Mouse (Mus musculus): Measurements from ENCODE around the gene Tcf7l2.

Tcf7l2 gene

DNA sequence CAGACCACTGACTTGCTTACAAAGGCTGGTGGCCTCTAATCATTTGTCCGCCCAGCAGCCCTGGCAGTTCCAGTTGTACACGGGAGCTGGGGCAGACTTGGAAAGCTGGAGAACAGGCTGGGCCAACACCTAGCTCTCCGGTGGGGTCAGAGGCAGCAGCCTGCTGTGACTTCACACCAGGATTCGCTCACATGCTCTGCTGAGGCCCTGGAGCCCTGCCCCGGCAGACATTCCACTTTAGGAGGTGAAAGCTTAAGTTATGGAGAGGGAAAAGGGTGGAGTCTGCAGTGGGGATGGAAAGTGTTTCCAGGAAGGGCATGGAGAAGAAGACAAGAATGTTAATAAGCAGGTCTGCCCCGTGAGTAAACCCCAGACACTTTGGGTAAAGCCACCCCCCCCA, 19.2 kb upstream of the Tcf7l2 start:
- no peak for DNase-seq (ENCODE audit: inconsistent age in 2 of 2, low spot score in 1 of 2)

DNA sequence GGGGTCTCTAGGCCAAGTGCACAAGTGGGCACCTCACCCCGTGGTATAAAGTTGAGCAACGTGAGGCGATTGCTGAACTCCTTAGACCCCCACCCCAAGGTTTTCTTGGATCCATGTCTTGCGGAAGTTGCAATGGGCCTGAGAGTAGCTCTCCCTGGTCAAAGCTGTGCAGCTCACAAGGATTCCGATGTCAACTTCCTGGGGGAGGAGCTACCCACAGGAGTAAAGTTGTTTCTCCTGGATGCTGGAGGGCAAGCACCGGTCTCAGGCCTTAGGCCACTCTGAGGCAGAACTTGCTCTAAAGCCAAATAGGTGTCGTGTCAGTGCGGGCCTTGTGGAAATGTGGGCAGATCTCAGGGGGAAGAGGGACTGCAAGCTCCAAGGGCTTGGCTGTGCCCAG, 12.2 kb upstream of the Tcf7l2 start:
- no peak for DNase-seq (ENCODE audit: inconsistent age in 2 of 2, low spot score in 1 of 2)

DNA sequence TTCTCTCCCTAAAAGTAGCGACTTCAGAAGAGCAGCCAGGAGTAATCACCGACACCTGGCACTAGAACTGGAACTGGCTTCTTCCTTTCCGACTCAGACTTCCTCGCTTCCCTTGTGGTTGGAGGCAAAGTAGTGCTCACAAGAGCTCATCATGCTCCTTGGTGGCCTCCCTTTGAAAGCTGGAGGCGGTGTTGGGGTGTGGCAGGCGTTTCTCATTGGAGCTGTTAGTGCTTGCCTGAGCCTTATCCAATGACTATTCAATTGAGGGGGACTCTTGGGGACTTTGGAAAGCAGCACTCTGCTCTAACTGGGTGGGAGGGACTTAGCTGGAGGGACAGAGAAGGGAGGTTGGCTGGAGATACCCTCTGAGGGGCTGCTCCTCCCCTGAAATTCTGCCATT, 9.1 kb upstream of the Tcf7l2 start:
- no peak for DNase-seq (ENCODE audit: inconsistent age in 2 of 2, low spot score in 1 of 2)

DNA sequence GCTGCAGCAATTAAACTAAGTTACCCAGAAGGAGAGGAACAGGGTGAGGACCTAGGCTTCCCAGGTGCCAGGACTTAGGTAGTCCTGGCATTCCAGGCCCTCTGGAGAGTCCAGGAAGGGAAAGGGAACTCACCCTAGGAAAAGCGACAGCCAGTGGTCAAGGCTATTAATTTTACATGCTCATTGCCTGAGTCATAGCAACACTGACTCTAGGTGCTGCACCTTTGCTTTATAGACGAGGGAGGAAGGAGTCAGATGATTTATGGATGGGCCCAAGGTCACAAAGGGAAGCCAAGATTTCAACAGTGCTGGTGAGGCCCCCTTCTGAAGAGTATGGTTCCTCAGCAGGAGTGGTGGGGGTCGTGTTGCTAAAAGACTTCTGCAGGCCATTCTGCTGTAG, 8.6 kb upstream of the Tcf7l2 start:
- peak in 1 of 2 experiments; percentile 58 for DNase-seq (ENCODE audit: inconsistent age in 2 of 2, low spot score in 1 of 2)

DNA sequence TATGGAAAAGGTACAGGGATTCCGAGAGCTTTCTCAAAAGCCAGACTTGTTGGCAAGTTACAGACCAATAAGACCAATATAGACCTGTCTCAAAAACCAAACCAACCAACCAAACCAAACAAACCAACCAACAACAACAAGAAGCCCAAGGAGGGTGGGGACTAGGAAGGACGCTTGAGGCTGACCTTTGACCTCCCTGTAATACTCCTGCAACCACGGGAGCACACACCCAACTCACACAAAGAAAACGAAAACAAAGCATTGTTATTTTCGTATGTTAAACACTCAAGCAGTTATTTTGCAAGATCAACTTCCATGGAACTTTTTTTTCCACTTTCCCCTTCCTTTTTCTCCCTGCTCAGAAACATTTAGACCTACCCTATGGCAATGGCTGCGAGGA, 5.6 kb upstream of the Tcf7l2 start:
- DNase-seq (ENCODE audit: inconsistent age in 2 of 2, low spot score in 1 of 2): no peak

DNA sequence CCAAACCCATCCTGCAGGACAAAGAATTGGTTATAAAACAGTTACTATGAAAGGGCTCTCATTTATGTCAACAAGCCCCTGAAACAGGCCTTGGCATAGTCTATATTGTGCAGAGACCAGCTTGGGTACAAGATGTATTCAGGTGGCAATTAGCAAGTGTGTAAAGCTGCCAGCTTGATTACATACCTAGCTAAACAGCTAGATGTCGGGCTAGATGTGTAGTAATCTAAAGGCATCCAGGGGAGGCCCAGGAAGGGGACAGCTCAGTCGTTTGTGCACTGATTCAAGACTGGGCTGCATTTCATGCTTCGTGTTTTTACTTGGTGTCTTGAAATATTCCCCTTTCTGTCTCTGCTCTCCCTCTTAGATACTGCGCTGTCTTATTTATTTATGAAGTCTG, 1.9 kb upstream of the Tcf7l2 start:
- no peak for DNase-seq (ENCODE audit: inconsistent age in 2 of 2, low spot score in 1 of 2)

DNA sequence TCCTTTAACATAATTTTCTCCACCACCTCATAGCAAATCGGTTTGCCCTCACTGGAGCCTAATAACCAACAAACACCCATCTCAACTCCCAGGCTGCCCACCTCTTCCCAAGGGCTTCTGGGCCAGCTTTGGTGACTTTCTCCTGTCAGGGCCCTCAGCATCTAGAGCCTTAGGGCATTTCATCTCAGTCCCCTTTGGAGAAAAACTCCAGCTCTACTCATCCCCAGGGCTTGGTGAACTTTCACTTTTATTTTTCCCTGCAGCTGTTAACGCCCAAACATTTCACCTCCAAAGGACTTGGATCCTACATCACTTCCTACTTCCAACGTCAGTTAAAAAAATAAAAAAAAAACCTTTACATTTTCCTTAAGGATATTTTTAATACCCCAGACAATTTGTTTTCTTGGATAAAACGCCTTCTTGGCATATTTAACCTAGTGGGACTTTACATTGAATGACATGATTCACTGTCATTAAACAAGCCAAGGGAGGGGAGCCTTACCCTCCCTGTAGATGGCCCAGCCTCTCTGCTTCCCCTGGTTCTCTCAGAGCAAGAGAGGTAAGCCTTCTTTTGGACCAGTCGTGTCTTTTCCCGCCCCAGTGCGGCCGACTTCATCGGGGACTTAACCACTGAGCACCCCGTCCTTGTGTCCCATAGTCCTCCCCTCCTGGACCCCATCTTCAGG, 724 bp upstream of the Tcf7l2 start:
- peak; percentile 24 to 60 for DNase-seq (ENCODE audit: inconsistent age in 2 of 2, low spot score in 1 of 2)

DNA sequence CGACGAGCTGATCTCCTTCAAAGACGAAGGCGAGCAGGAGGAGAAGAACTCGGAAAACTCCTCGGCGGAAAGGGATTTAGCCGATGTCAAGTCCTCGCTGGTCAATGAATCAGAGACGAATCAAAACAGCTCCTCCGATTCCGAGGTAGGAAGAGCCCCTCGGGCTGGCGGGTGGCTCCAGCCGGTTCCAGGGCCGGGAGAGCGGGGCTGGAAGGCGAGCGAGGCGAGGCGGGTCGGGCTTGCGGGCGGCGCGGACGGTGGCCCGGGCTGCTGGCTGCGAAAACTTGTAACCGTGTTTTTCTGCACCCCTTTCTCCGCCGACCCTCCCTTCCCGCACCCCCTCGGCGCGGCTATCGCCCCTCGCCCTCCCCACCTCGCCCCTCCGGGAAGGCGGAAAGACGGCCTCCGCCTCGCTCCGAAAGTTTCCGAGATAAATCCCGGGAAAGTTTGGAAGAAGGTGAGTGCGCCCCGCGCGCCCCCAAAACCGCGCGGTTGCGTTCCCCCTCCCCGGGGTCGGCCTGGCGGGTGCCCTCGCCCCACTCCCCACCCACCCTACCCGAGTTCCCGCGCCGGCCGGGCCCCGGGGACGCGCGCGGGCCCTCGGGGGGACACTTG, 873 bp downstream of the Tcf7l2 start:
- peak; percentile 69 to 90 for DNase-seq (ENCODE audit: inconsistent age in 2 of 2, low spot score in 1 of 2)

DNA sequence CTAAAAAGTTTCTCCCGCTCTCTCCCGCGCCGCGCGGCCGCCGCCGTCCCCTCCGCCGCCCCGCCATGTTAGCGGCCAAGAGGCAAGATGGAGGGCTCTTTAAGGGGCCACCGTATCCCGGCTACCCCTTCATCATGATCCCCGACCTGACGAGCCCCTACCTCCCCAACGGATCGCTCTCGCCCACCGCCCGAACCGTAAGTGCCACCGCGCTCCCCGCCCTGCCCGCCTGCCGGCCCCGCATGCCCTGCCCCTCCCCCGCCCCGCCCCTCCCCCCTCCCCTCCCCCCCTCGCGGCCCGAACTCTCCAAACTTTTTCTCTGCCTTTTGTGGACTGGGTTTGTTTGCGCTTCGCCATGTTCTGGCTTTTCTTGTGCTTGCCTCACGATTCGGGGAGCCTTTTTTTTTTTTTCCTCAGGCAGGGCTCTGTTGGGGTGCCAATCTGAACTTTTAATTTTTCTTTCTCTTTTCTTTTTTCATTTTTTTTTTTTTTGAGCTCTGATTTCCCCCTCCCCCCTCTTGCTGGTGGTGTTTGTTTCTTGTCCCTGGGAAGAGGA, 1.5 kb downstream of the Tcf7l2 start:
- DNase-seq (ENCODE audit: inconsistent age in 2 of 2, low spot score in 1 of 2): peak; percentile 68 to 89

DNA sequence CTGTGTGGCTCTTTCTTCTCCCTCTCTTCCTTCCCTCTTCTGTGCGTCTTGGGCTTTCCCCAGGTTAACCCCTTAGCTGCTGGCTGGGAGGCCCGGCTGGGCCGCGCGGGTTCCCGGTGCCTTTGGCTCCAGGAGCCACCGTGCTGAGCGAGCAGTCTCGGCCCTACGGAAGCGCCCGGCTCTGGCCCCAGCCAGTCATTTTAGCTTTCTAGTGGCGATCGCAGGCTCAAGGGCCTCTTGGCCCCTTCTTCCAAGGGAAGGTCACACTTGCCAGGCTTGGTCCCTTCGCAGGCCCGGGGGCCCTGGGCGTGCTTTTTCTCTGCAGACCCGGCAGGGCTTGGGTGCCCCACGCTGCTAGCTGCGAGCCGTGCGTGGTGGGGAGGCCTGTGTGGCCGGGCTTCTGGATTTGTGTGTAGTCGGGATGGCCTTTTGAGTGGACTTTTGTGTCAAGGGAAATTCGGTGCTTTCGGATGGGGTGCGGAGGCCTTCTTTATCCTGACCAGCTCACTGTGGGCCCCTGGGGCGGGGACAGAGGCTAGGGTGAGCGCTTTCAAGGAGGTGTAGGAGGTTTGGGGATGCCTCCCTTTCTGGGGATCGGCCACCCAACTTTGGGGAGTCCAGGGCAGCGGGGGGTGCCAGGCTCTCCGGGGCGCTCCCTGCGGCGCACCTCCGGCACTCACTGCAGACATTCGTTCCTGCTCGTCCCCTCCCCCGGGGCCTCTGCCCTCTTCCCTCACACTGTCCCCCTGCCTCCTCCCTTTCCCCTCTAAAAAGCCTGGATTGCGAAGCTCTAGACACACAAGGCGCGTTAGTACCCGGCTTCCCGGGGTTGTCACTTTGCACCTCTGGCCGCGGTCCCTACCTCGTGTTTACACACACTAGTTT, 2.2 kb downstream of the Tcf7l2 start:
- DNase-seq (ENCODE audit: inconsistent age in 2 of 2, low spot score in 1 of 2): peak; percentile 77 to 93

DNA sequence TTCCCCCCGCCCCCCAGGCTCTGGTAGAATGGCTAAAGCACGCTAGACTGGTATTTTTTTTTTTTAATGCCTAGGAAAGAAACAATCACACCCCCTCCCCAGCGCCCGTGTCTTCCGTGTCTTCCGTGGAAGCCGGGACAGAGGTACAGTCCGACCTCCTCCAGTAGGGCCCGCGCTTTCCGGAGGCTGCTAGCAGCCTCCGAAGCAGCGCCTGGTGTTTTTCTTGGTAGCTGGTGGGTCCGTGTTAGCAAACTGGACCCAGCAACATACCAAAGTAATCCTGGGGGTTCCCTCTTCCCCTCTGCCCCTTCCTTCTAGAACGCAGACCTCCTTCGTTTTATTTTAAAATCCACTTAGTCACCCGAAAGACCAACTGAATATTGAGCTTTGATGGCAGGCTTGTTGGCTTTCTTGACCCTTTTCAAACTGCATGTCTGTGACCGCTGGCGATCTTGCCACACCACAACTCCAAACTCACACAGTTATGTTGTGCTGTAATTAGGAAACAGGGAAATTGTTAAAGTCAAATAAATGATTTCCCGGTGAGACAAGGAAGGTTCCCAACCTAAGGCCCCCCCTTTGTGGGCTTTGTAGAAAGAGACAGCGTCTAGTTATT, 3.1 kb downstream of the Tcf7l2 start:
- DNase-seq (ENCODE audit: inconsistent age in 2 of 2, low spot score in 1 of 2): peak; percentile 23 to 62

DNA sequence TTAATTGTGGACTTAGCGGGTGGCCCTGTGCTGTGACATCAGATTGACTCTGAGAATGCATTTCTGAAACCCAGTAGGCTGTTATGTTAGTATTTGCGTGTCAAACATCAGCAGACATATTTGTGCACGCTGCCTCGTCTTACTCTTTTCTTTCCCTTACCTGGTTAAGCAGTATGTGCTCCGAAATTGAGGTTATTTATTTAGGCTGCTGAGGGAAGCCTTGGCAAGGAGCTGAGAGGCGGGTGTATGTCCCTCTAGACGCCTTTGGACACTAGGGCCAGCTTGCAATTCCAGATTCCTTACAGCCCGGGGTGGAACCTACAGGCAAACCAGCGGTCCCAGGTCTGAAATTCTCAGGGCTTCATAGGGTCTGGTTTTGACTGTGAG, 3.6 kb downstream of the Tcf7l2 start:
- no peak for DNase-seq (ENCODE audit: inconsistent age in 2 of 2, low spot score in 1 of 2)

DNA sequence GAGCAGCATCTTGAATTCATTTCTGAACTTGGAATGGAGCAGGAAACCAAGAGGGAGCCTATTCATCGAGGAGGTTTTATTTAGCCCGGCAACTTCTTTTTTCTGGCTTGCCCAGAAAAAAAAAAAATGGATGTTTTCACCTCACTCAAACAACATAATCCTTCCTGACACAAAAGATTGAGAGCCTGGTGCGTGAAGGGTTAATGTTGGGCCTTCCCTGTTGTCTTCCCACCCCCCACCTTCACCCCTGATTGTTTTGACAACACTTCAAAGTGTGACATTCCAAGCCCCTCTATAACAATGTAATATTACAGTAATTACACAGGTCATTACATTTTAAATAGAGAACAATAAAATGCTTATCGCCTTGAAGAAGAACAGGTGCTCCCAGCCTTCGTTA, 4.6 kb downstream of the Tcf7l2 start:
- no peak for DNase-seq (ENCODE audit: inconsistent age in 2 of 2, low spot score in 1 of 2)

DNA sequence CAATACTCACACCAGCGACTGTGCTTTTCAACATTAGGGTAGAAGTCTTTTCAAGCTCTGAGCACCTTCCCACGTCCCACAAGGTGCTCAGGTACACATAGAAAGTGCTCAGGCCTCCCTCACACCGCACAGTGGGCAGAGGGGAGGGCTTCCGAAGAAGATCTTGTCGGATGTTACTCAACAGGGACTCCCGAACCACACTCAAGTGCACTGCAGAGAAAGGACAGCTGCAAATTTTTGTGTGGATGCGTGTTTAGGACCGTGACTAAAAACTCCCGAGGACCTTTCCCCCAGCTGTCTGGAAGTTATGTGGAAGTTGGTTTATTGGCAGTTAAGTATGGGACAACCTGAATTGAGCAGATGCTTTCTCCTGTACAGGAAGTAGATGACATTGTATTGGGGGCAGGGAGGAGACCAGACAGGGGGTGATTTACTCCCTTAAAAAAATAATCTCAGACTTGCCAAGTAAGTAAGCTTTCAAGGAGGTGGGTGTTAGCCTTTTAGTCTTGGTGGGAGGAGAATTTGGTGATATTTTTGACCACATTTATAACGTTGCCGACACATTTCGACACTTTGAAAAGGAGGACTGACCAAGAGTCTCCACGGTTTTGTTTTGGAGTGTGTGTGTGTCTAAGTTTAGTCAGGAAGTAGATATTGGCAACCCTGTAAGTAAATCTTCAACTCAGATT, 5.8 kb downstream of the Tcf7l2 start:
- DNase-seq (ENCODE audit: inconsistent age in 2 of 2, low spot score in 1 of 2): no peak

DNA sequence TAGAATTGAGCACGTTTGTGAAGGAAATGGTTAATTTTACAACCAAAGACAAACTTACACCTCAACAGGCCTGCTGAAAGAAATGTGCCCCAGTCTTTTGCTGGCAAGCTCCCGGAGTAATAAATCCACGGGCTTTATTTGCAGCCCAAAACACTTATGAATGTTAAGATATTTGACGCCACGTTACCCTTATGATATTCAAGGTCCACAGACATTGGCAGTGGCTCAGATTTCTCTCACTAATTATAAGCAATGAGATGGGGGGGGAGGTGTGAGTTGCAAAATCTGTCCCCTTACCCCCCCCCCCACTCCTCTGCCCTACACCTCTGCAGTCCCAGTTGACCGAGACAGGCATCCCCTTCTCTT, 6.3 kb downstream of the Tcf7l2 start:
- no peak for DNase-seq (ENCODE audit: inconsistent age in 2 of 2, low spot score in 1 of 2)

DNA sequence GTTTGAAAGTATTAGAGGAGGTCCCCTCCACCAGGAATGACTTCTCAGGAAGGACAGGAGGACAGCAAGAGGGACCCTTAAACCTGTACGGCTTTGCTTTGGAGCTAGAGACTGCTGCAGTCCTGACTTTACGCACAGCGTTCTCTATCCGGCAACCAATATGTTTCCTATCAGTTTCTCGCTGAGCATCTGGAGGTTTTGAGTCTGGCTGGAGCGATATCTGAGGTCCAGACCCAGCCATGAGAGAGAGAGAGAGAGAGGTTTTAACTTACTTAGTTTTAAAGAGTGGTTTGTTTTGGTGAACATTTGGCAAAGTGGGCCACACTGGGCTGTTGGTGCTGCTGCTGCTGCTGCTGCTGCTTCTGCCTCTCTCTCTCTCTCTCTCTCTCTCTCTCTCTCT, 7.2 kb downstream of the Tcf7l2 start:
- no peak for DNase-seq (ENCODE audit: inconsistent age in 2 of 2, low spot score in 1 of 2)

DNA sequence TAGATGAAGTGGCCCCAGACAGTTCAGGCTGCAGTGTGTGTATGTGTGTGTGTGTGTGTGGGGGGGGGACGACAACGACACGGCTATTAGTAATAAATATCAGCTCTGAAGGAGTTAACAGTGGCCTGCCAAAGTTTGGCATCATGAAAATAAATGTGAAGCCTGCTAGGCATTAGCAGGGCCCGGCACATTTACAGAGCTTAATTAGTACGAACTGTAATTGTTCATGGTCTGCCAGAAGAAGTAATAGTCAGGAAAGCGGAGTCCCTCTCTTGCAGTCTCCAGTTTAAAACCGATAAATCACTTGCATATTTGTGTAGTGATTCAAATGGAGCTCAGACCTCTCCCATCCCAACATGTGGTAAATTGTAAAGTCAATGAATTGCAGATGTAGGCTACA, 7.9 kb downstream of the Tcf7l2 start:
- no peak for DNase-seq (ENCODE audit: inconsistent age in 2 of 2, low spot score in 1 of 2)

DNA sequence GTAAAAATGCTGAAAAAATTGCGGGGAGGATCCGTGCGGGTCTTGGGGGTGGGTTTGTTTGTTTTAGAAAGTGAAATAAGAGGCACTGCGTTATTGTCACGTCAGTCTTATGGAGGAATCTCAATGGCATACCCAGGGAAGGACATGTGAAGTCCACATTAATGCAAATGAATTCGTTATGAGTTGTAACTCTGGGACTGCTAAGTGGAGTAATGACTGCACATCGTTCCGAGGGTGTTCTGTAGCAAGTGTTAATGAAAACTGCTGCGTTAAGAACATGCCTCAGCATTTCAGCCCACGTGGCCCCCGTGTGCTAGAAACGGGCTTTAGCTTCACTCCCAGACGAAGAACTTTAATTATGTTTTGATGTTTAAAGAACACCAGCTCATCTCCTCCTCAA, 8.4 kb downstream of the Tcf7l2 start:
- DNase-seq (ENCODE audit: inconsistent age in 2 of 2, low spot score in 1 of 2): no peak

DNA sequence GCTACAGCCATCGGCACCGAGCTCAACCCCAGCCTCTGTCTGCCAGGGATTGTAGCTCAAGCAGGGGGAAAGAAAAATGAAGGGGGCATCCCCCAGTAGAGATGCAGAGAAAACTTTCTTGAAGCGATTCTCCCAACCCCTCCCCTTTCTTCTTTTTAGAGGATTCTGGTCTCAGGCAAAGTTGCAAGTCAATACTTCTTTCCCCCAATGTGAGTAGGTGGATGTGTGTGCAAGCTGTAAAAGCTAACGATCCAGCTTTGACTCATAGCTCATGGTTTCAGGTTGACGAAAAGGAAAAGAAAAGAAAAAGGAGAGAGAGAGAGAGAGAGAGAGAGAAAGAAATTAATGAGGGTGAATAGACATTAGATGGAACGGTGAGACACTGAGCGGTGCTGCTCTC, 8.8 kb downstream of the Tcf7l2 start:
- no peak for DNase-seq (ENCODE audit: inconsistent age in 2 of 2, low spot score in 1 of 2)

DNA sequence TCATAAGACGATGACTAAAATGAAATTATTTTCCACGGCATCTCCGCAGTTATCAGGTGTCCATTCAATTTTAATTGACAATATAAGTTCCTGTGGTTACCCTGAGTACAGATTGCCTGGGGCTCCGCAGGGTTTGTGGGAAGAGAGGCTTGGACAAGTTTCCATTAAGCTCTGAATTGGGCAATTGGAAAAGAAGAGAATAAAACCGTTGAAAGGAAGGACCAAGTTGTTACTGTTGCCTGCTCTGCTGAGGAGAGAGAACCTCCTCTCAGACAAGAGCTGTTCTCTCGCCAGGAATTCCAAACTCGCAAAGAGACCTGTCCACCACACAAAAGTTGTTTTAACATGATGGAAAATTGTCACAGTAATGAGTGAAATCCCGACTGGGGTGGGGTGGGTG, 11.2 kb downstream of the Tcf7l2 start:
- no peak for DNase-seq (ENCODE audit: inconsistent age in 2 of 2, low spot score in 1 of 2)

DNA sequence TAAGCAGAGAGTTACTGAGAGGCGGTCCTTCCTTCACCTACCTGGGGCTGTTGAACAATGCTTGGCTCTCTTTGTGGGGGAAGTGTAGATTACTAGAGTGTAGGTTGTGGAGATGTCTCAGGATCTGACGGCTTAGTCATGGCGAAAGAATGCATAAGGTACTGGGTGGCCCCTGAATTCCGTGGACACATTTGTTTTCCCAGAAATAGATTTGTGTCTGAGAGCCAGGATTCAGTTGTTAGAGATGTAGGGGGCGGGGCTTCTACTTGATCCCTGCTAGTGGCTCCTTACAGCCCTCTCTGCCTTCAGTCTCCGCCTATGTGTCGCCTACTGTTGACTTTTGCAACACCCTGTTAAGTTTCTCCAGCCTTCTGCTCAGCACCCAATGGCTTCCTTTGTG, 12.7 kb downstream of the Tcf7l2 start:
- DNase-seq (ENCODE audit: inconsistent age in 2 of 2, low spot score in 1 of 2): no peak

Measured in adrenal gland, adult (tissue).